Mouse (Mus musculus) embryonic facial prominence, embryonic 10.5 days (tissue): ENCODE measurements around the gene Palmd. TPM values are rescaled to one million over a fixed set of nuclear protein-coding genes. Genes with fewer than 3 reads are reported as not detected.

Experiments used
- DNase-seq: peaks from one replicate; pipeline ENCODE4 v3.0.0-alpha.2; 2017; ENCODE audit warnings: low spot score
- H3K27ac ChIP-seq: fragments of 300-500 bp; sonication (generic); replicated peaks from 2 replicates; pipeline ENCODE4 v1.5.1; 2016; ENCODE audit warnings: mild to moderate bottlenecking
- H3K27me3 ChIP-seq: fragments of 300-500 bp; sonication (generic); replicated peaks from 2 replicates; pipeline ENCODE4 v1.6.1; 2016; ENCODE audit warnings: low read depth, mild to moderate bottlenecking; ENCODE audit not compliant: poor library complexity, severe bottlenecking
- H3K36me3 ChIP-seq: fragments of 300-500 bp; sonication (generic); replicated peaks from 2 replicates; pipeline ENCODE4 v1.6.1; 2016; ENCODE audit warnings: mild to moderate bottlenecking, moderate library complexity
- H3K4me1 ChIP-seq: fragments of 300-500 bp; sonication (generic); 2 replicates; pipeline ENCODE4 v1.6.1; 2016
- H3K4me3 ChIP-seq: fragments of 300-500 bp; sonication (generic); 2 replicates; pipeline ENCODE4 v1.5.1; 2016; ENCODE audit warnings: mild to moderate bottlenecking, moderate library complexity
- H3K9me3 ChIP-seq: fragments of 300-500 bp; sonication (generic); 2 replicates; pipeline ENCODE4 v1.6.1; 2016; ENCODE audit warnings: mild to moderate bottlenecking
- WGBS: fragments of 180-500 bp; shearing (Covaris S2); methylation state at CpG from one replicate; pipeline ENCODE4 v1.1.7; 2016; 5-methylcytosine and 5-hydroxymethylcytosine counted together
- polyA plus RNA-seq: library from polyadenylated mRNA; unstranded; fragments of >200 nt; fragmentation: Nextera tagmentation; extraction: Ambion mirVana; gene quantifications from 2 replicates; pipeline ENCODE4 v1.2.1, GENCODE M21; 2016

The Palmd gene
- polyA plus RNA-seq, 1 experiment from 2014 or later: 1.5 TPM

GRCm38 (mm10) chr3:116951489-116951888 lies 17.3 kb downstream of the Palmd start:
- no peaks in the 10 kb centered on the region for H3K4me1 ChIP-seq
- WGBS: 93% methylated on average over 3 of the region's 3 CpGs
- H3K36me3 ChIP-seq: no peaks in the 10 kb centered on the region
- no peaks in the 10 kb centered on the region for H3K27me3 ChIP-seq
- no peak overlapping the region for H3K4me3 ChIP-seq
- no peaks in the 10 kb centered on the region for H3K9me3 ChIP-seq
- DNase-seq: no peak
- no peak overlapping the region for H3K27ac ChIP-seq

DNA sequence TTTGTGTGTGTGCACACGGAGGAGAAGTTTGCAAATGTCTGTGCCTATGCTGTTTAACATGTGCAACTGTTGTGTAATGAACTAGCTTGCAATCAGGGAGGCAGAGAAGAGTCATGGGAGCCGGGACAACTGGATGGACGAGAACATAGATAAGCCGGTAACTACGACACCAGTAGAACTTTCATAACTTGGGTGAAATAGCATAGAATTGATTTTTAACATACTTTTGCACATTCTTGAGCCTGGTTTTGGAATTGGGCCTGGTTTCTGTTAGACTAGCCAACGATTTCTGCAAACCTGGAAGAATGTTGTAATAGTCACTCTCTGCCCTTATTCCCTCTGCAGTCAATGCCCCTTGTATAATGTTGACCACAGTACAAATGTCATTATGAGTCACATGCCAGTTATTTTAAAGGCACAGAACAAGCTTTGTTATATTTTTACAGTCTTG lies 18.1 kb downstream of the Palmd start:
- no peak overlapping the region for H3K4me3 ChIP-seq
- no peaks in the 10 kb centered on the region for H3K27me3 ChIP-seq
- DNase-seq: no peak
- H3K9me3 ChIP-seq: no peaks in the 10 kb centered on the region
- WGBS: 92% methylated on average over 6 of the region's 6 CpGs
- H3K27ac ChIP-seq: no peak overlapping the region
- no peaks in the 10 kb centered on the region for H3K4me1 ChIP-seq
- H3K36me3 ChIP-seq: no peaks in the 10 kb centered on the region

- 86% methylated on average over 4 of the region's 4 CpGs for WGBS
- DNase-seq: no peak
- no peaks in the 10 kb centered on the region for H3K9me3 ChIP-seq
Observed at GRCm38 (mm10) chr3:116946476-116946875, 22.3 kb downstream of the Palmd start.

DNA sequence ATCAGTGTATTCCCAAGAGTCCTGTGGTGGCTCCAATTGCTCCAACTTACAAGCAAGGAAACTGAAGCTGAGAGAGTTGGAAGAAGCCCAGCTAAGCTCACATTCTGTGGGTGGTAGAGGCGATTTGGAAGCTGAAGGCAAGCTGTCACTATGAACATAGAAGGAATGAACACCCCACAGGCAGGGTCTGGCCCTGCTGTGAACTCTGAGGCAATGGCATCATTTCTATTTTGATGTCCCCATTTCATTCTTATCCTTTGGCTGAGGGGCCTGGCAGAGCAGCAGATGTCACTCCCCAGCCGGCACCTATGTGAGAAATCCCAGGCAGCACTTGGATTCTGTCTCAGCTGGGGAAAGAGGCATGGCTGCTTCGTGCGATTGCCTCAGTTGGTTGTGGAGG lies 25.4 kb downstream of the Palmd start:
- Histone ChIP-seq H3K4me1 (no peaks in the 10 kb centered on the region), H3K27me3 (no peaks in the 10 kb centered on the region)
- 84% methylated on average over 4 of the region's 4 CpGs for WGBS

More at GRCm38 (mm10) chr3:116946476-116946875, 22.3 kb downstream of the Palmd start:
- no peaks in the 10 kb centered on the region for H3K36me3 ChIP-seq
- no peak overlapping the region for H3K4me3 ChIP-seq
- no peaks in the 10 kb centered on the region for H3K4me1 ChIP-seq
- no peaks in the 10 kb centered on the region for H3K27me3 ChIP-seq
- H3K27ac ChIP-seq: no peak overlapping the region

GRCm38 (mm10) chr3:116942751-116943150 lies 26.0 kb downstream of the Palmd start:
- WGBS: 79% methylated on average over 6 of the region's 6 CpGs

More for the DNA sequence above, 25.4 kb downstream of the Palmd start:
- H3K9me3 ChIP-seq: no peaks in the 10 kb centered on the region
- DNase-seq: no peak
- H3K4me3 ChIP-seq: no peak overlapping the region
- no peaks in the 10 kb centered on the region for H3K36me3 ChIP-seq
- no peak overlapping the region for H3K27ac ChIP-seq

GRCm38 (mm10) chr3:116941559-116942117 lies 27.1 kb downstream of the Palmd start:
- H3K36me3 ChIP-seq: no peaks in the 10 kb centered on the region
- H3K9me3 ChIP-seq: no peaks in the 10 kb centered on the region
- no peak overlapping the region for H3K27ac ChIP-seq
- 94% methylated on average over 1 of the region's 1 CpGs for WGBS
- no peaks in the 10 kb centered on the region for H3K27me3 ChIP-seq
- no peak for DNase-seq
- H3K4me1 ChIP-seq: no peaks in the 10 kb centered on the region
- H3K4me3 ChIP-seq: no peak overlapping the region

More at GRCm38 (mm10) chr3:116942751-116943150, 26.0 kb downstream of the Palmd start:
- H3K4me3 ChIP-seq: no peak overlapping the region
- H3K4me1 ChIP-seq: no peaks in the 10 kb centered on the region
- H3K27me3 ChIP-seq: no peaks in the 10 kb centered on the region
- DNase-seq: no peak
- H3K36me3 ChIP-seq: no peaks in the 10 kb centered on the region
- H3K27ac ChIP-seq: no peak overlapping the region
- H3K9me3 ChIP-seq: no peaks in the 10 kb centered on the region

- no peak for DNase-seq
- Histone ChIP-seq H3K27ac (no peak overlapping the region), H3K4me3 (no peak overlapping the region), H3K4me1 (no peaks in the 10 kb centered on the region), H3K27me3 (no peaks in the 10 kb centered on the region), H3K36me3 (no peaks in the 10 kb centered on the region), H3K9me3 (no peaks in the 10 kb centered on the region)
- WGBS: 82% methylated on average over 10 of the region's 10 CpGs
Observed at GRCm38 (mm10) chr3:116940804-116941558, 27.8 kb downstream of the Palmd start.

- Histone ChIP-seq H3K4me3 (no peak overlapping the region), H3K27ac (no peak overlapping the region), H3K4me1 (no peaks in the 10 kb centered on the region), H3K27me3 (no peaks in the 10 kb centered on the region), H3K36me3 (no peaks in the 10 kb centered on the region), H3K9me3 (no peaks in the 10 kb centered on the region)
- WGBS: 76% methylated on average over 4 of the region's 4 CpGs
- no peak for DNase-seq
Observed at GRCm38 (mm10) chr3:116936934-116937691, 31.7 kb downstream of the Palmd start.

DNA sequence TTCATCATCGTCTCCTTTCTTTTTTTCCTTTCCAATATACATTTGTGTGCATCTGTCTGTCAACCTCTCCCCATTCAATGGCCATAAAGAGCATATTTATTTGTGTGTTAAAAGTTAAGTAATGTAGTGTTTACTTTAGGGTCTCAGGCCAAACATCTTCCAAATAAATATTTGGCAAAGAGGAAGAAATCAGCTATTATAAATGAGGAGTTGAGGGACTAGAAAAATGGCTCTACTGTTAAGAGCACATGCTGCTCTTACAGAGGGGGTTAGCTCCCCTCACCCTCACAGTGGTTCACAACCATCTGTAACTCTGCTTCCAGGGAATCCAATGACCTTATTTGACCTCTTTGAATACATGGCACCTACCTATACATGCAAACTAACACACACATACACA lies 35.6 kb downstream of the Palmd start:
- Histone ChIP-seq H3K9me3 (no peaks in the 10 kb centered on the region), H3K27me3 (no peaks in the 10 kb centered on the region), H3K27ac (no peak overlapping the region), H3K36me3 (no peaks in the 10 kb centered on the region), H3K4me3 (no peak overlapping the region), H3K4me1 (no peaks in the 10 kb centered on the region)
- no peak for DNase-seq
- 84% methylated on average over 1 of the region's 1 CpGs for WGBS

DNA sequence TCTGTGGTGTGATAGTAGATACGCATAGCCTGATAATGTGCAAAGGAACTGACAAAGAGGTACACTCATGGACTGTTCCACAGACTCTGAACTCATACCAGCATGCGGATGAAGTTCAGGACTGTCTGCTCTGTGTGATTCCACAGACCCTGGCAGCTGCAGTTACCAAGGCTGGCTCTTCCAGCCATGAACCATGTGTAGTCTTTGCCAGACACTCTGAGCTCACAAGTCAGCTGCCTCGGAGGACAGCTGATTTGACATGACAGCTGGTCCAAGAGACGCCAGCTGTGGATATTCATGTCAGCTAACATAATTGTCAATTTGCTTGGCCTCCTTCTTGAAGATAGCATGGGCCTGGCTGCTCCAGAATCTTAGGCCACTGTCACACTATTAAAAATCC lies 39.8 kb downstream of the Palmd start:
- Histone ChIP-seq H3K9me3 (no peaks in the 10 kb centered on the region), H3K27me3 (no peaks in the 10 kb centered on the region), H3K36me3 (no peaks in the 10 kb centered on the region), H3K4me3 (no peak overlapping the region), H3K27ac (no peak overlapping the region), H3K4me1 (no peaks in the 10 kb centered on the region)
- DNase-seq: no peak
- 83% methylated on average over 4 of the region's 4 CpGs for WGBS

DNA sequence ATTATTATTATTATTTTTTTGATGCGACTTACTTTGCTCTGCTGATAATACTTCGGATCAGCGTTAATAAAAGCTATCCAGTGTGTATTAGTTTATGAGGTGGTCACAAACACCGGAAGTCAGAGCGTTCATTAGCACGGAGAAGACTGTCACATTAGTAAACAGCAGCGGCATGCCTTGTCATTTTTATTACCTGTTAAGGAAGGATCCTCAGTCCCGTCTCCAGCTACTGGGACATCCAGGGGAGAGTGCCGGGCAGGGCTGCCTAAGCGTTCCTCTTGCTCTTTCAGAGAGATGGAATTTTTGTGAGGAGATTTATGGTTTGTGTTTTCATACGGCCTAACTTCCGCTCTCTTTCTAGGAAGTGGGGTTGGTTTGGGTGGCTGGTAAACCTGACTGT lies 45.7 kb downstream of the Palmd start:
- 93% methylated on average over 12 of the region's 12 CpGs for WGBS
- DNase-seq: no peak
- Histone ChIP-seq H3K27me3 (no peaks in the 10 kb centered on the region), H3K4me1 (no peaks in the 10 kb centered on the region), H3K9me3 (no peaks in the 10 kb centered on the region), H3K27ac (no peak overlapping the region), H3K36me3 (no peaks in the 10 kb centered on the region), H3K4me3 (no peak overlapping the region)

- H3K9me3 ChIP-seq: no peaks in the 10 kb centered on the region
- whole genome bisulfite sequencing: 91% methylated on average over 3 of the region's 3 CpGs
- H3K36me3 ChIP-seq: no peaks in the 10 kb centered on the region
- no peak overlapping the region for H3K4me3 ChIP-seq
- H3K27me3 ChIP-seq: no peaks in the 10 kb centered on the region
- no peak overlapping the region for H3K27ac ChIP-seq
- DNase-seq: no peak
- no peaks in the 10 kb centered on the region for H3K4me1 ChIP-seq
Observed at GRCm38 (mm10) chr3:116921535-116921934, 47.3 kb downstream of the Palmd start.
